Mouse (Mus musculus): ENCODE data around the gene Gna14.

Gene Gna14
- long read RNA-seq, experiment 1, transcript Gna14-201 (7 exons, 3,290 nt), result major isoform, 51 of 56 reads
- long read RNA-seq, experiment 1, partial matches to known transcripts, result 1 of 56 reads
- long read RNA-seq, experiment 1, other reads (novel, unspliced or antisense), result 4 of 56 reads
- long read RNA-seq, experiment 2, transcript Gna14-201 (7 exons, 3,290 nt), result major isoform, 65 of 72 reads
- long read RNA-seq, experiment 2, partial matches to known transcripts, result 2 of 72 reads
- long read RNA-seq, experiment 2, other reads (novel, unspliced or antisense), result 5 of 72 reads

DNA sequence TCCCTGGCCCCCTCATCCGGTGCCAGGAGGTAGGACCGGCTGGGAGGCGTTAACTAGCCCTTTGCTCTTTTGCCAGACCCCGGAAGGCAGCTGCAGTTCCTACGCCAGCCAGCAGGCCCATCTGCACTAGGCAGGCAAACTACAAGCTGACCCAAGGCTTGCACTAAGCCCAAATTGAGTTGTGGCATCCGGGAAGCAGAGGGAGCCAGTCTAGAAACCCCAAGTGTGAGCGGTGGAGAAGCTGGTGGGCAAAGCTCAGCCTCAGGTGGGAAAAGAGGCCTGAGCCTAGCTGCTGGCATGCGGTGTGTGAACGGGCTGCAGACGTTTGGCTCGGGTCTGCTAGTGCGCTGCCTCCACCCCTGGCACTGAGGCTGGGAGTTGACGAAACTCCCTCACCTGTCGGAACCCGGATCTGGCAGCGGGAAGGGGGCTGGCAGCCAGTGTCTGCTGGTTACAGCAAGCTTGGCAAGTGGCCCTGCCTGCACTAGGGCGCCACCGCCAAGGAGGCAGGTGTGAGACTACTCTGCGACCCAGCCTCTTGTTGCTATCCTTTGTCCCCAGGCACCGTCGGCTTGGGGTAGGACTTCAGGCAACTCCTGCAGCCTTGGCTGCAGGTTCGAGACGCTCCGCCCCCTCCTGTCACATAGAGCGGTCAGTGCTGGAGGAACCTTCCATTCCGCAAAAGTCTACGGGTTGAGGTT, at the start of gene Gna14:
Gene Gna14, plus strand, starts transcription at position 232 of the 701 bp plus-strand sequence.
- intact Hi-C loops (cut with DNase I), result loop anchor here (2.0 to 10.0 kb wide), 4 partner anchors 92 to 371 kb away; no protein-coding TSS in a partner anchor

DNA sequence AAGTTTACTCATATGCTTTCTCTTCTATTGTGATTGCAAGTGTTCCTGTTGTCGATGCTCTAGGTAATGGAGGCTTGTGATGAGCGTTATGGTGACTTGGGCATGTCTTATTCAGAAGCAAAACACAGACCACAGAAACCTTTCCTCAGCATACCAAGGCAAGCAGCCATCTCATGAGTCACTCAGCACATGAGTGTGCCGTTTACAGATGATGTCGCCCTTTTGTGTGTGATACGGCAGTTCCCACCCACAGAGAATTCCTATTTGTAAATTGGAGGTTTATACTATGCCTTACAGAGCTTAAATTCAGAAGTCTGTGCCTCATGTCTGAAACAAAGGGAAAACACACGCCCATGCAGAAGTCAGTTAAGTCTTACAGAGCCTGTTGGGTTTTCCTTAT, 49.0 kb upstream of the Gna14 start:
- intact Hi-C loops (cut with DNase I), result no loop called here

DNA sequence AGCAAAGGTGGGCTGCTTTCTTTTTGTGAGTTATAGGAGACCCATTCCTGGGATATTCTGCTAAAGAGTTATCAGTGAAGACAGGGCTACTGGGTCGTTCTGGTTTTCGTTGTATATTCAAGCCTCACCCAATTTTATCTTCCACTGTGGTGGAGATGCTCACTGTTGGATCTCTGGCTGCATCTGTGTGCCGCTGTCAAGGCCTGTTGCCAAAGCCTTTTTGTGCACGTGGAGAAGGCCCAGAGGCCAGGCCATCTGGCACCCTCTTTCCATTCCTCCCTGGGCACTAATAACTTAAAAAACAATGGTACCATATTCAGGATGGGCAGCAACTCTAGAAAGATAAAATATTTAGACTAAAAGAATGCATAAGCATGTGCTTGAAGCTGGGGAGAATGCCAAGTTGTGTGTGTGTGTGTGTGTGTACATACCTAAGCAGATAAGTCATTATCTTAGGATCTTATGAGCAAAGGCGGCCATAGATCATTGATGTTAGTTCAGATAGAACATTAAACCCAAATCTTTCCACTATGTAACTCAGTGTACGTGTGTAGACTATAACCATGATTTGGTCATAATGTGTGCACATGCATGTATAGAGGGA, 45.3 kb upstream of the Gna14 start:
- intact Hi-C loops (cut with DNase I), result no loop called here

GRCm38 (mm10) chr19:16394381-16394780, 41.2 kb upstream of the Gna14 start:
- intact Hi-C loops (cut with DNase I), result no loop called here

DNA sequence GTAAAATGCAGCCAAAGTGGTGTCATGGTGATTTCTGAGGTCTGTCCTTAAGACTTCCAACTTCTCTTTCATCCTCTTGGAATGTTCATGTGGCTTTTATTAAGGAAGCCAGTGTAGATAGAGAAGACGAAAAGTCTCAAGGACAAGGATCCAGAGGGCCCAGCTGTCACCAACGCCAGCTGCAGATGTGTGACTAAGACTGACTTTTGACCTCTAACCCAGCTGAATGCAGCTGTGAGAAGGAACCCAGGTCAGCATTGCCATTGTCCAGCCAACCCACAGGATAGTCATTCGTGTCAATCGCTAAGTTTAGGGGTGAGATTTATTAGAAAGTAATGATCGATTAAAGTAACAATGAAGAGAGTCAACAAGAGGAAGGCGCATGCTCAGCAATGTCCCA, 32.5 kb upstream of the Gna14 start:
- intact Hi-C loops (cut with DNase I), result no loop called here

DNA sequence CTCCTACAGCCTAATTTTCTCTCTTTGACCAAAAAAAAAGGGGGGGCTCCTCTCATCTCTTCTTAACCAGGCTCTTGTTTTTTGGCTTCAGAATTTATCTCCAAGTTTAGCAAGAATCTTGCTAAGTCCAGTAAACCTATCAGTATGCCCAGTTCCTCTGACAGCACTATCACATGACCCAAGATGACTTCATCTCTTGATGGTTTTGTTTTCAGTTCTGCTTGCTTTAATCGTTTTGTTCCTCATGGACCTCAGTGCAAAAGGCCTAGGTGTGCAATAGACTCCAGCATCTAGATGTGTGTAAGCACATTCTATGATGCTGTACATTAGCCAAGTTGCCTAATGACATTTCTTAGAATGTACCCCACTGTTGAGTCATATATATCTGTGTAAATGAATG, 27.8 kb upstream of the Gna14 start:
- intact Hi-C loops (cut with DNase I), result no loop called here

GRCm38 (mm10) chr19:16411302-16411701, 24.3 kb upstream of the Gna14 start:
- intact Hi-C loops (cut with DNase I), result no loop called here

GRCm38 (mm10) chr19:16418086-16418663, 17.4 kb upstream of the Gna14 start:
- intact Hi-C loops (cut with DNase I), result no loop called here

DNA sequence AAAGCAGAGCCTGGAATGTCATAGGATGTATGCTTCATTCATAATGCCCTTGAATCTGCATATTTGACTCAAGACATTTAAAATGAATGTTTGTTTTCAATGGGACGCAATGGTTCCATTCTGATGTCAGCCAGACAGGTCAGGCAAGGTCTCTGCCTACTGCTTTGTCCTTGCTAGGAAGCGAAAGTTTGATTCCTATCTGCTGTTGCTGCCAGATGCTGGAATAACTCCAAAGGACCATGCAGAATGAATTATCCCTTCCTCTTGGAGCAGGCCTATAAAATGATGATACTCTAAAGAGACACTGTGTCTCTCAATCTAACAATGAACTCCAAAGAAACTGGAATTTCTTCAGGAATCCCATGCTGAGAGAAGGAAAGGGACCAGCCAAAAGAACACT, 10.0 kb upstream of the Gna14 start:
- intact Hi-C loops (cut with DNase I), result no loop called here

- intact Hi-C loops (cut with DNase I), result loop anchor here (5.0 to 10.0 kb wide), 2 partner anchors 74 to 367 kb away; no protein-coding TSS in a partner anchor
These were observed 4.2 kb upstream of the Gna14 start for GRCm38 (mm10) chr19:16431368-16431767.

DNA sequence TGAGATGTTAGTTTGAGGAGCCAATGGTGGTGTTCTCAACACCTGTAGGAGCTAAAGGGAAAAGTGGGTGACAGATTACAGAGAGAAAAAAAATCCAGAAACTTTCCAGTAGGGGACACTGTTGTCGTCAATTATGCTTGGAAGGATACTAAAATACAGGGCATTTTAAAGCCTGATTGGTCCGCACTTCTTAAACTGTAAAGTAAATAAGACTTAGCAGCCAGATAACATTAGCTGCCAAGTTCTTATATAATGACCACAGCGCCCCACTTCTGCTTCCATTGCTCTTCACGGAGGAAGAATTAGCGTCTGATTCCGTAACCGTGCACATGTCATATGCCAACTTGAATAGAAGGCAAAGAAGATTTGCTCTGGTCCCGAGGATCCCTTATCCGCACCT, 683 bp upstream of the Gna14 start:
- intact Hi-C loops (cut with DNase I), result loop anchor here (2.0 to 10.0 kb wide), 5 partner anchors 78 to 370 kb away; no protein-coding TSS in a partner anchor

GRCm38 (mm10) chr19:16436335-16437169, 990 bp downstream of the Gna14 start:
- intact Hi-C loops (cut with DNase I), result loop anchor here (5.0 to 10.0 kb wide), 3 partner anchors 91 to 372 kb away; no protein-coding TSS in a partner anchor

- intact Hi-C loops (cut with DNase I), result loop anchor here (5.0 to 10.0 kb wide), 3 partner anchors 90 to 372 kb away; no protein-coding TSS in a partner anchor
These were observed 1.6 kb downstream of the Gna14 start for GRCm38 (mm10) chr19:16437170-16437483.

DNA sequence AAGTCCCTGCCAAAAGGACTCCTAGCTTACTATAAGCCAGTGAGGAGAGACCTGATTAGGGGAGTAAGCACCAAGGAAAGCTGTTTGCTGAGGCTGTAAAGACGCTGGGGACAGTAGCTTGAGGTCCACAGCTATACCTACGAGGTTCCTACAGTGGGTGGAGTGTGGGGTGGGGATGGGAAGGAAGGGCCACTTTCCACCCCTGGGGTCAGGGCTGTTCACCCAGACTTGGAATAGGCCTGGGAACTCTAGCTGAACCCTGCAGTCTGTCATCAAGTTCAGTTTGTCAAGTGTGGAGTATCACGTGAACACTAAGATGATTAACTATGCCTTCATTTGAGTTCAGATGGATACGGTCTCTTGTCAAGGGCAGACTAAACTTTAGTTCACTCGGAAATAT, 2.3 kb downstream of the Gna14 start:
- intact Hi-C loops (cut with DNase I), result loop anchor here (5.0 to 10.0 kb wide), 3 partner anchors 89 to 373 kb away; no protein-coding TSS in a partner anchor

GRCm38 (mm10) chr19:16439278-16439677, 3.7 kb downstream of the Gna14 start:
- intact Hi-C loops (cut with DNase I), result loop anchor here (5.0 to 10.0 kb wide), 3 partner anchors 88 to 374 kb away; no protein-coding TSS in a partner anchor

DNA sequence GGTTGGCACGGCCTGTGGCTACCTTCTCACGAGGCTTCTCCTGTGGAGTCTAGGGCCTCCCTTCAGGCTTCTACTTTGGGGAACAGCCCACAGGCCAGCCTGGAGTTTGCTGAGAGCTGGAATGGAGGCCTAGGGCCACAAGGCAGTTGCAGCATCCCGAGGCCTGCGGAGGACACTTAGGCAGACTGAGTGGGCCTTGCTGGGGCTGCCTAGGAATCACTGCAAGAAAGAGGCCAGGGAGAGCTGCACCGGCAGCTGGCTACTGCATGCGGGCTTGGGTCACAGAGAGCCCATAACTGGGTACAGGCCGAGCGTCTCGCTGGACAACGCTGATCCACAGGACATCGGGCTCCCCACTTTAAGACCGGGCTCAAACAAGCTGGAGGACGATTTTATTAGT, 4.3 kb downstream of the Gna14 start:
- intact Hi-C loops (cut with DNase I), result loop anchor here (5.0 to 10.0 kb wide), 3 partner anchors 87 to 375 kb away; no protein-coding TSS in a partner anchor

DNA sequence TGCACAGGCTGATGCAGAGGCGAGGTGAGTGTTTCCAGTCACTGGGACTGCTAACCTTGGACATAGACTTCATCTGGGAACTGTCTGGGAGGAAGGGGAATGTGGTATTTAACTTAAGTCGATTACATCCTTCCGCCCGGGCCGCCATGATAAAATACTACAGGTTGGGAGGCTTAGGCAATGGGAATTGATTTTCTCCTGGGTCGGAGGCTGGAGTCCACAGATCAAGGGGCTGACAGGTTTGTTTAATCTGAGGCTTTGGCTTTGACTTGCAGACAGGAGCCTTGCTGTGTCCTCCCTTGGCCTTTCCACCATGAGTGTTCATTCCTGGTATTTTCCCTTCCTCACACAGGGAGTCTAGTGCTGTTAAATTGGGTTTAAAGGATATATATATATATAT, 5.8 kb downstream of the Gna14 start:
- intact Hi-C loops (cut with DNase I), result no loop called here

- intact Hi-C loops (cut with DNase I), result no loop called here
These were observed 7.8 kb downstream of the Gna14 start for GRCm38 (mm10) chr19:16443335-16443734.

GRCm38 (mm10) chr19:16446612-16447011, 11.1 kb downstream of the Gna14 start:
- intact Hi-C loops (cut with DNase I), result no loop called here

DNA sequence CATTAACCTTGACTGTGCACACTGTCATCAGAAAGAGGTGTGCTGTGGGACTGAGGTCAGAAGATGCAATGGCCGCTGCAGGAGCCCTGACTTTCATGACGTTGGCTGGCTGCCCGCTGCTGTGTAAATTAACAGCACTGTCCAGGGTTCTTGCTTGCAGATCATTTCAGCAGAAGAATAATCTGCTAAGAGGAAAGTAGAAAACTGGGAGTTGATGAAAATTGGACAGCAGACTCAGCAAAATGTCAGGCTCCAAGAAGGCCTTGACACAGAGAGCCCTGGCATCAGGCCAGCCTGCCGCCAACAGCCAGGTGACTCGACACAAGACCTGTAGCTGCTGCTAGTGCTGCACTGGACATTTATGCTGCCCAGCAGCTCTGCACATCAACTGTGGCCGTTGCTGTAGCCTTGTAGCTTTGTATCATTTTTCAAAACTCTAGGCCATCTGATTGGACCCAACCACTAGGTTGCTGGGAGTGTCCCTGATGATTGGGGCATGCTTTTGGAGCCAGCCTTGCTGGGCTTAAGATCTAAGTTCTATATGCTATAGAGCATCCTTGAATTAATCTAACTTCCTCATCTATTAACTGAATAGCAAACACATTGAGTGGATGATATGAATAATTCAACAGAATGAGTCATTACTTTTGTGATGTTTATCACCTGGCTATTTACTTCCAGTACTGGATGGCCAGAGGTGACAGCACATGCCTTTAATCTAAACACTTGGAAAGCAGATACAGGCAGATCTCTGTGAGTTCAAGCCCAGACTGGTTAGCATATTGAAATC, 12.5 kb downstream of the Gna14 start:
- intact Hi-C loops (cut with DNase I), result no loop called here
